Mouse (Mus musculus) olfactory bulb, adult 2 months (tissue): ENCODE measurements around the gene 4921504E06Rik.

ENCODE experiments used
- CTCF ChIP-seq: fragments of 200-500 bp; IDR thresholded peaks from 2 replicates; pipeline ENCODE4 v1.5.1; 2012; ENCODE audit warnings: low read depth, mild to moderate bottlenecking, low read length, moderate library complexity; ENCODE audit not compliant: insufficient read depth
- POLR2A ChIP-seq: fragments of 200-500 bp; IDR thresholded peaks from 2 replicates; pipeline ENCODE4 v1.6.1; 2012; ENCODE audit warnings: mild to moderate bottlenecking, low read depth, low read length, moderate library complexity; ENCODE audit not compliant: insufficient read depth

DNA sequence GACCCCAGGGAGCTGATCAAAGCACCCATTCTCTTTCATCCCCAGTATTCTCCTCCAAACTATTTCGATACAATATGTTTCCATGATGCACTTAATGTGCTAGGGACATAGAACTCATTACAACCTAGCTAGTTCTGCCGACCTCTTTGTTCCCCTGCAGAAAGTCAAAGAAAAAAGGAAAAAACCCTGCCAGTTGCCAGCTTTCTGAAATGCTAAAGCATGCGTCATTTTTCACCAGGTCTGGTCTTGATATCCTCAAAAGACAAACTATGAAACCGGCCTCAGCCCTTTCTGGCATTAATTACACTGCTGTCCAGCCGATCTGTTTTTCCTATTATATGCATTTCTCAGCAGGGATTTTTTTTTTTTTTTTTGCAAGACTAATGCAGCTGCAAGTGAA, 98.5 kb downstream of the 4921504E06Rik start:
- TF ChIP-seq POLR2A, result no peak
- no peak for TF ChIP-seq CTCF
